23 mouse cellular contexts compared by ENCODE assay signal in the genomic region with DNA sequence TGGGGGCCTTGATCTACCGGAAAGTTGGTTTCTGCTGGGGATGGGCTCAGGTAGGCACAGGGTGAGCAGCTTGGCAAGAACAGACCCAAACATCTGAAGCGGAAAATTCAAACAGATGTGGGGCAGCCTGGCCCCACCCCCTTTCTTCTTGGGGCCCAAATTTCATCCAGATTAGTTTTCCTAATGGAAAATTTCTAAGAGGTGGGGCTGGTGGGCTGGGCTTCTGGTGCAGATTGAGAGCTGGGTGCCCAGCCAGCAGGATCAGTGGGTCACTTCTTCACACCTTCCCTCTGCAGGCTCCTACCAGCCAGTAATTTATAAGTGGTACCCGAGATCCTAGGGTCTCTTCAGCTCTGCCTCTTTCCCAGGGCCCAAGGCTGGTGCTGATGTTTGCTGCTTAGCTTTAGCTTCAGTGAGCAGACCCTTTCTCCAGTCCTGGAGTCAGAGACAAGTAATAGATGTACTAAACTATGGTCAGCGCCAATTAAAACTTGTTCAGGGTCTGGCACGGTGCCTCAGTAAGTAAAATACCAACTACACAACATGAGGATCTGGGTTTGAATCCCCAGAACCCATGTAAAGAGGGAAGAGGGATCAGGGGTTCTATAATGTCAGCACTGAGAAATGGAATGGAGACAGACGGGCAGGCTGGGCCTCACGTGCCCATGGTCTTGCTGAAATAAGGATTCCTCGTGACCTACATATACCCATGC. TPM values are rescaled to one million over a fixed set of nuclear protein-coding genes. Genes with fewer than 3 reads are reported as not detected.
DNase-seq lines count a peak whose midpoint lies in the region; ATAC-seq lines count a peak whose summit lies in the region.
"Had no signal": no experiment of that assay in that cellular context is flagged by ENCODE, and none has a peak within 500 bp of the region (broad histone marks: within the 10 kb centered on the region; RNA-seq: fewer than 3 reads in every experiment).

No protein-coding gene starts in this region.

- H3K4me2 ChIP-seq in hindbrain, embryonic 12.5 days (replicated peaks): no peak overlapping the region
- no peak overlapping the region for H3K4me2 ChIP-seq in neural tube, embryonic 15.5 days
- H3K4me2 ChIP-seq in liver, embryonic 12.5 days: no peak overlapping the region
- H3K4me2 ChIP-seq: heart, embryonic 11.5 days had no signal

- WGBS in hindbrain, embryonic 10.5 days: 6% methylated on average over 8 of the region's 8 CpGs
- WGBS in hindbrain, embryonic 12.5 days: 7% methylated on average over 8 of the region's 8 CpGs
- 4% methylated on average over 8 of the region's 8 CpGs for WGBS in neural tube, embryonic 15.5 days
- 6% methylated on average over 8 of the region's 8 CpGs for WGBS in liver, embryonic 12.5 days (ENCODE audit: insufficient replicate concordance)

- no peak overlapping the region for H3K27ac ChIP-seq in hindbrain, embryonic 10.5 days
- H3K27ac ChIP-seq in hindbrain, embryonic 12.5 days: no peak overlapping the region
- H3K27ac ChIP-seq in neural tube, embryonic 15.5 days (replicated peaks): no peak overlapping the region
- no peak overlapping the region for H3K27ac ChIP-seq in liver, embryonic 12.5 days
- H3K27ac ChIP-seq: gastrocnemius, adult 2 months had no signal

- H3K36me3 ChIP-seq in hindbrain, embryonic 10.5 days: no peaks in the 10 kb centered on the region
- H3K36me3 ChIP-seq in hindbrain, embryonic 12.5 days: no peaks in the 10 kb centered on the region
- no peaks in the 10 kb centered on the region for H3K36me3 ChIP-seq in neural tube, embryonic 15.5 days
- H3K36me3 ChIP-seq in liver, embryonic 12.5 days: no peaks in the 10 kb centered on the region

- peaks cover 100% of the 10 kb centered on the region for H3K27me3 ChIP-seq in hindbrain, embryonic 10.5 days (ENCODE audit: insufficient read depth, poor library complexity, severe bottlenecking)
- peaks cover 93% of the 10 kb centered on the region for H3K27me3 ChIP-seq in hindbrain, embryonic 12.5 days
- H3K27me3 ChIP-seq in neural tube, embryonic 15.5 days (replicated peaks): peaks cover 92% of the 10 kb centered on the region
- H3K27me3 ChIP-seq in liver, embryonic 12.5 days (replicated peaks): peaks cover 100% of the 10 kb centered on the region

- H3K9ac ChIP-seq in hindbrain, embryonic 12.5 days: no peak overlapping the region
- H3K9ac ChIP-seq in neural tube, embryonic 15.5 days (replicated peaks): no peak overlapping the region
- no peak overlapping the region for H3K9ac ChIP-seq in liver, embryonic 12.5 days
- H3K9ac ChIP-seq: forebrain, postnatal 0 days had no signal

- no peak overlapping the region for H3K4me3 ChIP-seq in hindbrain, embryonic 10.5 days
- no peak overlapping the region for H3K4me3 ChIP-seq in hindbrain, embryonic 12.5 days
- no peak overlapping the region for H3K4me3 ChIP-seq in neural tube, embryonic 15.5 days (replicated peaks)
- no peak overlapping the region for H3K4me3 ChIP-seq in liver, embryonic 12.5 days
- H3K4me3 ChIP-seq: gastrocnemius, adult 2 months had no signal

- no peaks in the 10 kb centered on the region for H3K9me3 ChIP-seq in hindbrain, embryonic 10.5 days
- no peaks in the 10 kb centered on the region for H3K9me3 ChIP-seq in hindbrain, embryonic 12.5 days (replicated peaks)
- no peaks in the 10 kb centered on the region for H3K9me3 ChIP-seq in neural tube, embryonic 15.5 days (replicated peaks)
- H3K9me3 ChIP-seq in liver, embryonic 12.5 days (replicated peaks): no peaks in the 10 kb centered on the region

- no peak for ATAC-seq in hindbrain, embryonic 12.5 days (ENCODE audit: low FRiP score)
- ATAC-seq in neural tube, embryonic 15.5 days (ENCODE audit: low FRiP score): no peak
- no peak for ATAC-seq in liver, embryonic 12.5 days
- ATAC-seq: activated CD4-positive, CD25-positive, alpha-beta regulatory T cell, adult 4 months; forebrain, embryonic 14.5 days; forebrain, postnatal 0 days; hindbrain, embryonic 16.5 days had no signal

- DNase-seq in hindbrain, embryonic 10.5 days (ENCODE audit: low spot score): peak; percentile 23
- peak; percentile 33 for DNase-seq in kidney, postnatal 10 days
- DNase-seq in kidney, adult 9 months: no peak
- DNase-seq in neural tube, embryonic 10.5 days (ENCODE audit: extremely low spot score, low spot score): peak; percentile 40
- DNase-seq: adrenal gland, adult 8-10 months; adrenal gland, postnatal 25 days; cerebellum, adult 11-12 months; cerebellum, adult 8-10 months; cerebellum, postnatal 10 days; cerebellum, postnatal 36 days; forebrain, postnatal 0 days; gastrocnemius, adult 2 months; gastrocnemius, postnatal 14 days; heart, adult 11 months had no signal

- peaks cover 31% of the 10 kb centered on the region for H3K4me1 ChIP-seq in hindbrain, embryonic 10.5 days (replicated peaks)
- H3K4me1 ChIP-seq in hindbrain, embryonic 12.5 days: peaks cover 16% of the 10 kb centered on the region
- peaks cover 14% of the 10 kb centered on the region for H3K4me1 ChIP-seq in neural tube, embryonic 15.5 days
- peaks cover 14% of the 10 kb centered on the region; the same call in 1 of the 2 replicates for H3K4me1 ChIP-seq in liver, embryonic 12.5 days

RNA-seq across cellular contexts. Expression of gene Sim2, which starts 2.6 kb away (rescaled TPM):
- polyA plus RNA-seq in hindbrain, embryonic 10.5 days (2016; fragmentation: Nextera tagmentation; extraction: Ambion mirVana): 0.25 and 0.27 TPM in 2 replicates
- 1.6 and 1.8 TPM in 2 replicates for polyA plus RNA-seq in hindbrain, embryonic 12.5 days (2016; fragmentation: Nextera tagmentation; extraction: Ambion mirVana)
- polyA plus RNA-seq in neural tube, embryonic 15.5 days (2015; fragmentation: Nextera tagmentation; extraction: Ambion mirVana): 0.06 TPM in 1 of 2 replicates, not detected in the other
- not detected in 2 replicates for polyA plus RNA-seq in liver, embryonic 12.5 days (2016; fragmentation: Nextera tagmentation; extraction: Ambion mirVana)
- polyA plus RNA-seq: activated CD4-positive, CD25-positive, alpha-beta regulatory T cell, adult 4 months; cortical plate, adult 2 months; heart, postnatal 0 days; hindbrain, embryonic 16.5 days had no signal
